Comparison of ENCODE assay signal across 9 mouse cellular contexts in the genomic region with DNA sequence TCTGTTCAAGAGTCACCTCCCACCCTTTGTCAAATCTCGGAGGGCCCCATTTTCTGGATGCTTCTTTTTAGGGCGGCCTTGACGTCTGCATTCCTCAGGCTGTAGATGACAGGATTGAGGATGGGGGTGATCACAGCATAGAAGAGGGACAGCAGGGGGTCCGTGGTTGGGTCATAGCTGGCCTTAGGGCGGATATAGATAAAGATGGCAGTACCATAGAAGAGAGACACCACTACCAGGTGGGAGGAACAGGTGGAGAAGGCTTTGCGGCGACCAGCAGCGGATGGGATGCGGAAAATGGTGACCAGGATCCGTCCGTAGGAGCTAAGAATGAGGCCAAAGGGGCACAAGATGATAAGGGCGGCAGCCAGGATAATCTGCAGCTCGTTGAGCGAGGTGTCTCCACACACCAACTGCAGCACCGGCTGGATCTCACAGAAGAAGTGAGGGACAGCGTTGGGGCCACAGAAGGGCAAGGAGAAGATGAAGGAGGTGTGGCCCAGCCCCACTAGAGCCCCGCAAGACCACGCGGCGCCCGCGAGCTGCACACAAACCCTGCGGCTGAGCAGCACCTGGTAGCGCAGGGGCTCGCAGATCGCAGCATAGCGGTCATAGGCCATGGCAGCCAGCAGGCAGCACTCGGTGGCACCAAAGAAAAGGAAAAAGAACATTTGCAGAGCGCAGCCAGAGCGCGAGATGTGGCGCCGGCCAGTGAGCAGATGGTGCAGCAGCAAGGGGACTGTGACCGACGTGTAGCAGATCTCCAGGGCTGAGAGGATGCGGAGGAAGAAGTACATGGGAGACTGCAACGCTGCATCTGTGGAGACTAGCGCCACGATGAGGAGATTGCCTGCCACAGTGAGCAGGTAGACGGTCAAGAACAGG. TPM values are rescaled to one million over a fixed set of nuclear protein-coding genes. Genes with fewer than 3 reads are reported as not detected.
DNase-seq lines count a peak whose midpoint lies in the region; ATAC-seq and TF ChIP-seq lines count a peak whose summit lies in the region.
"Had no signal": no experiment of that assay in that cellular context is flagged by ENCODE, and none has a peak within 500 bp of the region (broad histone marks: within the 10 kb centered on the region; RNA-seq: fewer than 3 reads in every experiment).

No protein-coding gene starts in this region.

- ATAC-seq in intestine, embryonic 14.5 days (replicated peaks; ENCODE audit: low FRiP score, low TSS enrichment, low read depth): no peak
- ATAC-seq in neural tube, embryonic 15.5 days (ENCODE audit: low FRiP score): peak; percentile 91

- H3K27ac ChIP-seq in layer of hippocampus, adult 2 months: no peak overlapping the region
- no peak overlapping the region for H3K27ac ChIP-seq in intestine, embryonic 14.5 days (ENCODE audit: low read depth)
- H3K27ac ChIP-seq in neural tube, embryonic 15.5 days (replicated peaks): no peak overlapping the region

- H3K4me1 ChIP-seq in intestine, embryonic 14.5 days (replicated peaks; ENCODE audit: control insufficient read depth, insufficient read depth, low read length): no peaks in the 10 kb centered on the region
- 0 out of 2 replicates have a peak, but pooled peaks cover 5% of the 10 kb centered on the region for H3K4me1 ChIP-seq in neural tube, embryonic 15.5 days

- H3K9ac ChIP-seq in intestine, embryonic 14.5 days (ENCODE audit: low read length): no peak overlapping the region
- H3K9ac ChIP-seq in neural tube, embryonic 15.5 days (replicated peaks): peak overlapping the region; percentile 44; the same call in 1 of the 2 replicates

- H3K4me3 ChIP-seq in layer of hippocampus, adult 2 months: peak overlapping the region; percentile 3; the same call in 1 of the 2 replicates
- peak overlapping the region; percentile 13 for H3K4me3 ChIP-seq in intestine, embryonic 14.5 days (ENCODE audit: low read depth, low read length)
- peak overlapping the region; percentile 41 for H3K4me3 ChIP-seq in neural tube, embryonic 15.5 days (replicated peaks)

- no peak; the same call in 1 of the 2 replicates for TF ChIP-seq CTCF in layer of hippocampus, adult 2 months (conservative IDR thresholded peaks at IDR 0.05)

- H3K36me3 ChIP-seq in intestine, embryonic 14.5 days (ENCODE audit: control insufficient read depth, insufficient read depth, low read length): no peaks in the 10 kb centered on the region
- H3K36me3 ChIP-seq in neural tube, embryonic 15.5 days: no peaks in the 10 kb centered on the region

- 18% methylated on average over 40 of the region's 40 CpGs for WGBS in intestine, embryonic 14.5 days
- WGBS in neural tube, embryonic 15.5 days: 21% methylated on average over 40 of the region's 40 CpGs

- no peaks in the 10 kb centered on the region for H3K9me3 ChIP-seq in intestine, embryonic 14.5 days (ENCODE audit: control insufficient read depth, low read length)
- H3K9me3 ChIP-seq in neural tube, embryonic 15.5 days (replicated peaks): no peaks in the 10 kb centered on the region

- no peak for DNase-seq in layer of hippocampus, adult 2 months (ENCODE audit: low spot score in 2 of 2)
- no peak for DNase-seq in layer of hippocampus, adult 9-11 months
- peak; percentile 14 for DNase-seq in embryo, embryonic 10.5 days (ENCODE audit: low spot score)
- peak; percentile 60 for DNase-seq in intestine, embryonic 14.5 days (ENCODE audit: low spot score)
- DNase-seq in thymus, postnatal 4 days: no peak
- no peak for DNase-seq in thymus, postnatal 36 days
- no peak for DNase-seq in adrenal gland, adult 2 months

- H3K27me3 ChIP-seq in intestine, embryonic 14.5 days (replicated peaks; ENCODE audit: control insufficient read depth, insufficient read depth, low read length): peaks cover 19% of the 10 kb centered on the region
- H3K27me3 ChIP-seq in neural tube, embryonic 15.5 days (replicated peaks): no peaks in the 10 kb centered on the region; the same call in 1 of the 2 replicates

- peak overlapping the region; percentile 45 for H3K4me2 ChIP-seq in intestine, embryonic 14.5 days (ENCODE audit: low read length)
- peak overlapping the region; percentile 64 for H3K4me2 ChIP-seq in neural tube, embryonic 15.5 days

RNA-seq across cellular contexts. Expression of a gene that starts 1.8 kb away (rescaled TPM):
- total RNA-seq in layer of hippocampus, adult 2 months (2021): not detected
- not detected in 2 replicates for polyA plus RNA-seq in intestine, embryonic 14.5 days (2014; fragmentation: Nextera tagmentation; extraction: Ambion mirVana)
- polyA plus RNA-seq in neural tube, embryonic 15.5 days (2015; fragmentation: Nextera tagmentation; extraction: Ambion mirVana): 0.04 TPM in 1 of 2 replicates, not detected in the other
- total RNA-seq in adrenal gland, adult 2 months (2021): not detected
- polyA plus RNA-seq in adrenal gland, adult 2 months (2012; rRNA removed): not detected in 2 replicates
- total RNA-seq: left cerebral cortex, adult 8-10 months had no signal

RNA-seq across cellular contexts. Expression of a gene that starts 8.8 kb away (rescaled TPM):
- not detected for total RNA-seq in layer of hippocampus, adult 2 months (2021)
- not detected in 2 replicates for polyA plus RNA-seq in intestine, embryonic 14.5 days (2014; fragmentation: Nextera tagmentation; extraction: Ambion mirVana)
- polyA plus RNA-seq in neural tube, embryonic 15.5 days (2015; fragmentation: Nextera tagmentation; extraction: Ambion mirVana): not detected in 2 replicates
- not detected for total RNA-seq in adrenal gland, adult 2 months (2021)
- not detected in 2 replicates for polyA plus RNA-seq in adrenal gland, adult 2 months (2012; rRNA removed)
- total RNA-seq: left cerebral cortex, adult 8-10 months had no signal

RNA-seq across cellular contexts. Expression of a gene that starts 10.3 kb away (rescaled TPM):
- not detected for total RNA-seq in layer of hippocampus, adult 2 months (2021)
- polyA plus RNA-seq in intestine, embryonic 14.5 days (2014; fragmentation: Nextera tagmentation; extraction: Ambion mirVana): not detected in 2 replicates
- polyA plus RNA-seq in neural tube, embryonic 15.5 days (2015; fragmentation: Nextera tagmentation; extraction: Ambion mirVana): 0.14 and 0.19 TPM in 2 replicates
- not detected for total RNA-seq in adrenal gland, adult 2 months (2021)
- polyA plus RNA-seq in adrenal gland, adult 2 months (2012; rRNA removed): not detected in 2 replicates
- total RNA-seq: left cerebral cortex, adult 8-10 months had no signal

RNA-seq across cellular contexts. Expression of a gene that starts 17.4 kb away (rescaled TPM):
- not detected for total RNA-seq in layer of hippocampus, adult 2 months (2021)
- polyA plus RNA-seq in intestine, embryonic 14.5 days (2014; fragmentation: Nextera tagmentation; extraction: Ambion mirVana): not detected in 2 replicates
- 3.8 TPM in 1 of 2 replicates, not detected in the other for polyA plus RNA-seq in neural tube, embryonic 15.5 days (2015; fragmentation: Nextera tagmentation; extraction: Ambion mirVana)
- total RNA-seq in adrenal gland, adult 2 months (2021): not detected
- polyA plus RNA-seq in adrenal gland, adult 2 months (2012; rRNA removed): not detected in 2 replicates
- total RNA-seq: left cerebral cortex, adult 8-10 months had no signal

RNA-seq across cellular contexts. Expression of a gene that starts 26.0 kb away (rescaled TPM):
- not detected for total RNA-seq in layer of hippocampus, adult 2 months (2021)
- not detected in 2 replicates for polyA plus RNA-seq in intestine, embryonic 14.5 days (2014; fragmentation: Nextera tagmentation; extraction: Ambion mirVana)
- polyA plus RNA-seq in neural tube, embryonic 15.5 days (2015; fragmentation: Nextera tagmentation; extraction: Ambion mirVana): not detected in 2 replicates
- not detected for total RNA-seq in adrenal gland, adult 2 months (2021)
- polyA plus RNA-seq in adrenal gland, adult 2 months (2012; rRNA removed): not detected in 2 replicates
- total RNA-seq: left cerebral cortex, adult 8-10 months had no signal

Comparison
In these comparisons a context has a peak if more than half of its experiments do, and no peak if none do; other contexts are left out.
1. DNase-seq: peak in embryo, embryonic 10.5 days (single experiment) and intestine, embryonic 14.5 days (single experiment); none in layer of hippocampus, adult 2 months (0 of 2), layer of hippocampus, adult 9-11 months (single experiment), thymus, postnatal 4 days (single experiment), thymus, postnatal 36 days (0 of 2) and adrenal gland, adult 2 months (single experiment).
2. Peak in every context shown above with its lines, with median percentiles within 50 percentile points of each other: H3K4me3 ChIP-seq.